Mouse (Mus musculus) olfactory bulb, adult 2 months (tissue): ENCODE data around the gene Tram2. TPM values are rescaled to one million over a fixed set of nuclear protein-coding genes. Genes with fewer than 3 reads are reported as not detected.

Experiments
- H3K27ac ChIP-seq: fragments of 200-500 bp; 2 replicates; pipeline ENCODE4 v1.5.1; 2012; ENCODE audit warnings: low read depth, low read length; ENCODE audit not compliant: insufficient read depth
- H3K4me1 ChIP-seq: fragments of 200-500 bp; 2 replicates; pipeline ENCODE4 v1.6.1; 2012; ENCODE audit warnings: low read length; ENCODE audit not compliant: control insufficient read depth, insufficient read depth
- H3K4me3 ChIP-seq: fragments of 200-500 bp; 2 replicates; pipeline ENCODE4 v1.5.1; 2012; ENCODE audit warnings: mild to moderate bottlenecking, low read depth, low read length, moderate library complexity; ENCODE audit not compliant: insufficient read depth
- CTCF ChIP-seq: fragments of 200-500 bp; IDR thresholded peaks from 2 replicates; pipeline ENCODE4 v1.5.1; 2012; ENCODE audit warnings: low read depth, mild to moderate bottlenecking, low read length, moderate library complexity; ENCODE audit not compliant: insufficient read depth
- POLR2A ChIP-seq: fragments of 200-500 bp; IDR thresholded peaks from 2 replicates; pipeline ENCODE4 v1.6.1; 2012; ENCODE audit warnings: mild to moderate bottlenecking, low read depth, low read length, moderate library complexity; ENCODE audit not compliant: insufficient read depth
- WGBS: fragments of 180-500 bp; shearing (Covaris S2); methylation state at CpG from one replicate; pipeline ENCODE4 v1.1.7; 2018; 5-methylcytosine and 5-hydroxymethylcytosine counted together
- polyA plus RNA-seq: library from polyadenylated mRNA; stranded (reverse); fragments of >200 nt; gene quantifications from 2 replicates; pipeline ENCODE4 v1.2.4, GENCODE M21; 2012; ENCODE audit warnings: low replicate concordance; ENCODE audit not compliant: missing spikeins, insufficient read depth, insufficient read length

Gene Tram2
- polyA plus RNA-seq, 1 experiment, result not detected

- 93% methylated on average over 8 of the region's 8 CpGs for WGBS
- TF ChIP-seq CTCF (no peak), POLR2A (no peak)
- no peak overlapping the region for H3K27ac ChIP-seq
Measured at GRCm38 (mm10) chr1:21048402-21048801, 30.6 kb downstream of the Tram2 start.

GRCm38 (mm10) chr1:21042461-21042860 lies 36.6 kb downstream of the Tram2 start:
- no peak for TF ChIP-seq POLR2A
- TF ChIP-seq CTCF, result no peak
- H3K4me3 ChIP-seq, result no peak overlapping the region
- no peak overlapping the region for H3K27ac ChIP-seq
- 93% methylated on average over 7 of the region's 7 CpGs for WGBS
- H3K4me1 ChIP-seq, result no peaks in the 10 kb centered on the region

More at GRCm38 (mm10) chr1:21048402-21048801, 30.6 kb downstream of the Tram2 start:
- Histone ChIP-seq H3K4me1 (peaks cover 13% of the 10 kb centered on the region), H3K4me3 (no peak overlapping the region)

- Histone ChIP-seq H3K4me3 (no peak overlapping the region), H3K27ac (no peak overlapping the region), H3K4me1 (no peaks in the 10 kb centered on the region)
- WGBS, result 87% methylated on average over 7 of the region's 7 CpGs
- TF ChIP-seq CTCF (no peak), POLR2A (no peak)
Measured at GRCm38 (mm10) chr1:21040610-21041326, 38.3 kb downstream of the Tram2 start.

GRCm38 (mm10) chr1:21040173-21040572 lies 38.9 kb downstream of the Tram2 start:
- Histone ChIP-seq H3K4me3 (no peak overlapping the region), H3K4me1 (no peaks in the 10 kb centered on the region), H3K27ac (no peak overlapping the region)
- no peak for TF ChIP-seq POLR2A
- no peak for TF ChIP-seq CTCF
- WGBS, result 87% methylated on average over 7 of the region's 7 CpGs

GRCm38 (mm10) chr1:21039564-21039963 lies 39.5 kb downstream of the Tram2 start:
- no peak overlapping the region for H3K4me3 ChIP-seq
- no peak for TF ChIP-seq POLR2A
- TF ChIP-seq CTCF, result no peak
- H3K4me1 ChIP-seq, result no peaks in the 10 kb centered on the region
- WGBS, result 64% methylated on average over 3 of the region's 3 CpGs
- no peak overlapping the region for H3K27ac ChIP-seq

- 81% methylated on average over 6 of the region's 6 CpGs for WGBS
Measured at GRCm38 (mm10) chr1:21037881-21038601, 41.0 kb downstream of the Tram2 start.

GRCm38 (mm10) chr1:21035878-21036277 lies 43.2 kb downstream of the Tram2 start:
- no peak overlapping the region for H3K27ac ChIP-seq
- no peak overlapping the region for H3K4me3 ChIP-seq
- no peaks in the 10 kb centered on the region for H3K4me1 ChIP-seq
- TF ChIP-seq POLR2A (no peak), CTCF (no peak)
- 74% methylated on average over 6 of the region's 6 CpGs for WGBS

More at GRCm38 (mm10) chr1:21037881-21038601, 41.0 kb downstream of the Tram2 start:
- TF ChIP-seq CTCF (no peak), POLR2A (no peak)
- no peak overlapping the region for H3K4me3 ChIP-seq
- H3K27ac ChIP-seq, result no peak overlapping the region
- no peaks in the 10 kb centered on the region for H3K4me1 ChIP-seq

- Histone ChIP-seq H3K4me1 (no peaks in the 10 kb centered on the region), H3K4me3 (no peak overlapping the region), H3K27ac (no peak overlapping the region)
- TF ChIP-seq POLR2A (no peak), CTCF (no peak)
Measured at GRCm38 (mm10) chr1:21033792-21034119, 45.3 kb downstream of the Tram2 start.

GRCm38 (mm10) chr1:21033065-21033791 lies 45.8 kb downstream of the Tram2 start:
- Histone ChIP-seq H3K4me1 (no peaks in the 10 kb centered on the region), H3K27ac (no peak overlapping the region), H3K4me3 (no peak overlapping the region)
- WGBS, result 91% methylated on average over 11 of the region's 11 CpGs
- no peak for TF ChIP-seq POLR2A
- no peak for TF ChIP-seq CTCF
